In genomic region chr11:103235702-103236101, GRCm38 (mm10) we compare ENCODE assay signal across 13 mouse cellular contexts. TPM values are rescaled to one million over a fixed set of nuclear protein-coding genes. Genes with fewer than 3 reads are reported as not detected.
DNase-seq lines count a peak whose midpoint lies in the region; ATAC-seq and TF ChIP-seq lines count a peak whose summit lies in the region.
"Had no signal": no experiment of that assay in that cellular context is flagged by ENCODE, and none has a peak within 500 bp of the region (broad histone marks: within the 10 kb centered on the region; RNA-seq: fewer than 3 reads in every experiment).

No protein-coding gene starts in this region.

- no peak overlapping the region for H3K4me2 ChIP-seq in intestine, embryonic 16.5 days (ENCODE audit: low read depth, low read length)
- H3K4me2 ChIP-seq: limb, embryonic 12.5 days had no signal

- no peaks in the 10 kb centered on the region for H3K27me3 ChIP-seq in intestine, embryonic 16.5 days (replicated peaks; ENCODE audit: control insufficient read depth, insufficient read depth, low read length)
- H3K27me3 ChIP-seq: limb, embryonic 12.5 days had no signal

- peak; percentile 42 for DNase-seq in kidney, postnatal 14 days
- no peak for DNase-seq in kidney, postnatal 36 days
- peak; percentile 69 for DNase-seq in gastrocnemius, postnatal 10 days
- DNase-seq in lung, postnatal 10 days, result peak; percentile 78
- DNase-seq in ovary, postnatal 36 days (ENCODE audit: low spot score), result no peak
- DNase-seq in urinary bladder, adult 18-20 months (ENCODE audit: low spot score in 2 of 2), result no peak
- DNase-seq: right cerebral cortex, postnatal 4 days had no signal

- no peak overlapping the region for H3K4me3 ChIP-seq in bone marrow, adult 2 months (replicated peaks; ENCODE audit: control insufficient read depth, low read depth, low read length)
- no peak overlapping the region for H3K4me3 ChIP-seq in intestine, embryonic 16.5 days (ENCODE audit: low read length)
- H3K4me3 ChIP-seq: limb, embryonic 12.5 days had no signal

- TF ChIP-seq POLR2A in bone marrow, adult 2 months (IDR thresholded peaks at IDR 0.05; ENCODE audit: borderline replicate concordance, control insufficient read depth, low read depth, low read length), result 0 out of 2 replicates have a peak, but pooled peaks have one; percentile 8

- H3K36me3 ChIP-seq in intestine, embryonic 16.5 days (ENCODE audit: control insufficient read depth, insufficient read depth, low read length), result peaks cover 2% of the 10 kb centered on the region; the same call in 1 of the 2 replicates

- H3K27ac ChIP-seq in bone marrow, adult 2 months (ENCODE audit: control insufficient read depth, insufficient read depth, low read depth, low read length, poor library complexity), result no peak overlapping the region
- H3K27ac ChIP-seq in intestine, embryonic 16.5 days (ENCODE audit: low read length), result no peak overlapping the region
- H3K27ac ChIP-seq: limb, embryonic 12.5 days had no signal

- ATAC-seq in intestine, embryonic 16.5 days, result no peak

- no peaks in the 10 kb centered on the region for H3K4me1 ChIP-seq in bone marrow, adult 2 months (ENCODE audit: control insufficient read depth, insufficient read depth, low read length)
- H3K4me1 ChIP-seq in intestine, embryonic 16.5 days (ENCODE audit: control insufficient read depth, insufficient read depth, low read length), result no peaks in the 10 kb centered on the region; the same call in 1 of the 2 replicates

- WGBS in bone marrow, adult 2 months, result 77% methylated on average over 11 of the region's 11 CpGs
- WGBS in intestine, embryonic 16.5 days, result 61% methylated on average over 11 of the region's 11 CpGs

- H3K9ac ChIP-seq in intestine, embryonic 16.5 days (ENCODE audit: low read depth, low read length), result no peak overlapping the region
- H3K9ac ChIP-seq: limb, embryonic 12.5 days had no signal

- no peak for TF ChIP-seq CTCF in bone marrow, adult 2 months (IDR thresholded peaks at IDR 0.05; ENCODE audit: control insufficient read depth, insufficient read depth, low read length)

- H3K9me3 ChIP-seq in intestine, embryonic 16.5 days (ENCODE audit: control insufficient read depth, low read length), result no peaks in the 10 kb centered on the region
- H3K9me3 ChIP-seq: G1E; limb, embryonic 12.5 days had no signal

RNA-seq across cellular contexts. Expression of gene Spata32, which starts 17.5 kb away (rescaled TPM):
- not detected in 2 replicates for polyA plus RNA-seq in bone marrow, adult 2 months (2011; ENCODE audit: insufficient read depth, insufficient read length, low replicate concordance, missing spikeins)
- total RNA-seq in gastrocnemius, postnatal 10 days (2021), result not detected
- not detected in 2 replicates for polyA plus RNA-seq in intestine, embryonic 16.5 days (2015; fragmentation: Nextera tagmentation; extraction: Ambion mirVana)
- total RNA-seq: monocyte, adult 5-6 weeks had no signal
- polyA plus RNA-seq: G1E; kidney, embryonic 14.5 days; limb, embryonic 12.5 days had no signal

RNA-seq across cellular contexts. Expression of gene 1700023F06Rik, which starts 27.3 kb away (rescaled TPM):
- not detected in 2 replicates for polyA plus RNA-seq in bone marrow, adult 2 months (2011; ENCODE audit: insufficient read depth, insufficient read length, low replicate concordance, missing spikeins)
- not detected for total RNA-seq in gastrocnemius, postnatal 10 days (2021)
- polyA plus RNA-seq in intestine, embryonic 16.5 days (2015; fragmentation: Nextera tagmentation; extraction: Ambion mirVana), result 0.57 and 0.83 TPM in 2 replicates
- total RNA-seq: G1E; monocyte, adult 5-6 weeks had no signal
- polyA plus RNA-seq: G1E had no signal

RNA-seq across cellular contexts. Expression of gene Map3k14, which starts 31.6 kb away (rescaled TPM):
- polyA plus RNA-seq in bone marrow, adult 2 months (2011; ENCODE audit: insufficient read depth, insufficient read length, low replicate concordance, missing spikeins), result 3.4 and 12.1 TPM in 2 replicates
- total RNA-seq in gastrocnemius, postnatal 10 days (2021), result 1 to 10 TPM; 3.3 to 5.0 TPM
- 3.1 TPM in 2 replicates for polyA plus RNA-seq in intestine, embryonic 16.5 days (2015; fragmentation: Nextera tagmentation; extraction: Ambion mirVana)

Comparison
In these comparisons a context has a peak if more than half of its experiments do, and no peak if none do; other contexts are left out.
1. DNase-seq: peak in kidney, postnatal 14 days (single experiment), gastrocnemius, postnatal 10 days (single experiment) and lung, postnatal 10 days (single experiment); none in kidney, postnatal 36 days (0 of 2), ovary, postnatal 36 days (single experiment) and urinary bladder, adult 18-20 months (0 of 2).